Mouse (Mus musculus) adipose tissue, adult 10 weeks (tissue): ENCODE measurements around the gene Gm14325. TPM values are rescaled to one million over a fixed set of nuclear protein-coding genes. Genes with fewer than 3 reads are reported as not detected.

Experiments
- polyA plus RNA-seq: library from polyadenylated mRNA; stranded (reverse); fragments of 350-450 nt; fragmentation: Illumina TruSeq; extraction: RNeasy Lipid Tissue Mini Kit (QIAGEN cat#74804); gene quantifications from one replicate; pipeline ENCODE4 v1.2.3, GENCODE M21; 2014; ENCODE audit warnings: low read depth, low replicate concordance

Gene Gm14325
- 33.9 TPM for polyA plus RNA-seq

GRCm38 (mm10) chr2:177839901-177840663 lies at the start of gene Gm14325:
Gene Gm14325 (minus strand): TSS chr2:177840336.

Other genes with a start within 250 kb of the Gm14325 start
- gene Gm14322, start 81.0 kb downstream of the Gm14325 start, polyA plus RNA-seq: 8.5 TPM
- 7.2 TPM for gene Gm14327, start 56.8 kb upstream of the Gm14325 start, polyA plus RNA-seq
- gene Zfp972, start 85.3 kb upstream of the Gm14325 start, polyA plus RNA-seq: 0.71 TPM
- gene Gm14326, start 117.0 kb upstream of the Gm14325 start, polyA plus RNA-seq: 18.1 TPM
- 9.8 TPM for gene Zfp971, start 182.9 kb upstream of the Gm14325 start, polyA plus RNA-seq
- 12.8 TPM for gene Zfp931, start 238.1 kb upstream of the Gm14325 start, polyA plus RNA-seq